Mouse (Mus musculus): Measurements from ENCODE around the gene Osgep. TPM values are rescaled to one million over a fixed set of nuclear protein-coding genes. Genes with fewer than 3 reads are reported as not detected.
"Not testable (repeated sequence)": the region's sequence is repeated elsewhere in the genome, so short reads cannot be mapped to it uniquely, and the experiment has no call there.

Osgep gene
- polyA plus RNA-seq, 1 experiment from 2014 or later, result 107 TPM

- 6% methylated on average over 32 of the region's 32 CpGs for WGBS
- peak within 1 kb of the TSS; percentile 50 for H3K9ac ChIP-seq (replicated peaks)
- peak within 1 kb of the TSS; percentile 65 for H3K27ac ChIP-seq (replicated peaks)
- H3K36me3 ChIP-seq, result no peaks in the 10 kb centered on the region
- H3K4me3 ChIP-seq (replicated peaks), result peak within 1 kb of the TSS; percentile 56
- H3K27me3 ChIP-seq (replicated peaks), result no peaks in the 10 kb centered on the region
- no peaks in the 10 kb centered on the region for H3K9me3 ChIP-seq (replicated peaks)
- H3K4me2 ChIP-seq, result peak within 1 kb of the TSS; percentile 75
- ATAC-seq (ENCODE audit: low FRiP score), result peak; percentile 92
- peaks cover 10% of the 10 kb centered on the region for H3K4me1 ChIP-seq
These were observed 54.5 kb downstream of the Osgep start, which contains the start of gene Tep1 for GRCm38 (mm10) chr14:50869889-50870804. Gene Tep1, minus strand, starts transcription at chr14:50870560.

- no peak overlapping the region for H3K4me2 ChIP-seq
- H3K27me3 ChIP-seq (replicated peaks), result no peaks in the 10 kb centered on the region
- no peaks in the 10 kb centered on the region for H3K36me3 ChIP-seq
- no peak for ATAC-seq (ENCODE audit: low FRiP score)
- 94% methylated on average over 5 of the region's 5 CpGs for WGBS
- no peak overlapping the region for H3K27ac ChIP-seq (replicated peaks)
- H3K4me1 ChIP-seq, result peaks cover 10% of the 10 kb centered on the region
- no peak overlapping the region for H3K4me3 ChIP-seq (replicated peaks)
- no peaks in the 10 kb centered on the region for H3K9me3 ChIP-seq (replicated peaks)
- no peak overlapping the region for H3K9ac ChIP-seq (replicated peaks)
These were observed 56.0 kb downstream of the Osgep start for GRCm38 (mm10) chr14:50868656-50869055.

- Histone ChIP-seq H3K27me3 (replicated peaks) (no peaks in the 10 kb centered on the region), H3K9me3 (replicated peaks) (no peaks in the 10 kb centered on the region), H3K9ac (replicated peaks) (no peak overlapping the region), H3K27ac (replicated peaks) (no peak overlapping the region), H3K4me1 (peaks cover 10% of the 10 kb centered on the region), H3K36me3 (no peaks in the 10 kb centered on the region), H3K4me3 (replicated peaks) (no peak overlapping the region), H3K4me2 (no peak overlapping the region)
- ATAC-seq (ENCODE audit: low FRiP score), result no peak
- whole genome bisulfite sequencing, result 83% methylated on average over 4 of the region's 4 CpGs
These were observed 56.5 kb downstream of the Osgep start for GRCm38 (mm10) chr14:50868211-50868610.

DNA sequence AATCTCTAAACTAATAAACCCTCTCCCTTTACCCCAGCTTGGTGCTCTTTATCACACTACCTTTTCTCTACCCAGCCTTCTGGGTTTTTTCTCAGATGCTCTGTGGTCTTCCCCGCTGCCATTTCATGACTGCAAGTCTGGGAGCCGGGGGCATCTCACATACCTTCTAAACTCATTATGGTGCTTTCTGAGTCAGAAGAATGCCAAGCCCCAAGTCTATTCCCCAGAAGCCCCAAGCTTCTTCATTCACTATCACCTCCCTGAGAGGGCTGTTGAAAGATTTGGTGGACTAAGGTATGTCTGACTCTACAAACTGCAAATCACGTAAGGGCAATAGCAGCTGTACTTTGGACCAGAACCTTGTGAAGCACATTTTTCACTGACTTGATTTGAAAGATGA lies 57.7 kb downstream of the Osgep start:
- no peak for ATAC-seq (ENCODE audit: low FRiP score)
- WGBS, result 95% methylated on average over 3 of the region's 3 CpGs
- H3K27ac ChIP-seq (replicated peaks), result no peak overlapping the region
- H3K4me2 ChIP-seq, result no peak overlapping the region
- no peaks in the 10 kb centered on the region for H3K36me3 ChIP-seq
- peaks cover 10% of the 10 kb centered on the region for H3K4me1 ChIP-seq
- no peak overlapping the region for H3K4me3 ChIP-seq (replicated peaks)
- H3K27me3 ChIP-seq (replicated peaks), result no peaks in the 10 kb centered on the region
- H3K9ac ChIP-seq (replicated peaks), result no peak overlapping the region
- H3K9me3 ChIP-seq (replicated peaks), result no peaks in the 10 kb centered on the region

DNA sequence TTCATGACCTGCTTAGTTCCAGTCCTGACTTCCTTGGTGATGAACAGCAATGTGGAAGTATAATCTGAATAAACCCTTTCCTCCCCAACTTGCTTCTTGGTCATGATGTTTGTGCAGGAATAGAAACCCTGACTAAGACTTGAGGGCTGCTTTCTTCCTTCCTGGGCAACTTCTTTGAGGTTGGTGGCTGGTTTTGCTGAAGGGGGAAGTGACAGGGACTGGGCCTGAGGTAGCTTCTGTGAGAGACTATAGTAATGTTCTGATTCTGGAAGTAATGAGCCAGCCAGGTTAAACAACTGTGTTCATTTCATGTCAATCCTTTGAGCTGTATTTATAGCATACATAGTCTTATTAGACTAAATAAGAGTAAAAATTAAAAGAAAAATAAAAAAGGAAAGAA lies 59.7 kb downstream of the Osgep start:
- not testable (repeated sequence) for H3K4me1 ChIP-seq; H3K4me2 ChIP-seq; ATAC-seq (ENCODE audit: low FRiP score); H3K36me3 ChIP-seq; H3K27ac ChIP-seq (replicated peaks); H3K9me3 ChIP-seq (replicated peaks); H3K4me3 ChIP-seq (replicated peaks); H3K9ac ChIP-seq (replicated peaks); H3K27me3 ChIP-seq (replicated peaks)

DNA sequence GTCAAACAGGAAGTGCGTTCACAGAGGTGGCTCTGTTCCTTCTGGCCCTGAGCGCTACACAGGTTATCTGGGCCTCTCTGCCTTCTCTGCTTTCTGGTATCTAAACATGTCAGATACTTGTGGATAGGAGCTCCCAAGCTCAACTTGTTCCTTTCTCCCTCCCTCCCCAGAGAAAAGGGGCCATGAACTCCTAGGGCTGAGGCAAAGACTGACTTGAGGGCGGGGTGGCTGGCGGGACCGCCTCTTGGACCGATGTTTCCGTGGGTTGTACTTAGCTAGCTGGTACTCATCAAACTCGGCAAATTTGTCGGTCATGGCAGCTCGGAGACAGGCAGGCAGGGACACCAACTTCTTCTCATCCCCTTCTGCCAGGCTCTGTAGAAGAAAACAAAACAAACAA lies 62.1 kb downstream of the Osgep start:
- Histone ChIP-seq H3K27ac (replicated peaks) (no peak overlapping the region), H3K9ac (replicated peaks) (no peak overlapping the region), H3K4me1 (no peaks in the 10 kb centered on the region), H3K36me3 (no peaks in the 10 kb centered on the region), H3K4me3 (replicated peaks) (no peak overlapping the region), H3K4me2 (no peak overlapping the region), H3K27me3 (replicated peaks) (no peaks in the 10 kb centered on the region), H3K9me3 (replicated peaks) (no peaks in the 10 kb centered on the region)
- ATAC-seq (ENCODE audit: low FRiP score), result no peak
- 97% methylated on average over 10 of the region's 10 CpGs for WGBS

Other genes starting within 250 kb of the Osgep start
- gene Olfr747, start 231.7 kb downstream of the Osgep start, polyA plus RNA-seq (2015; fragmentation: Nextera tagmentation; extraction: Ambion mirVana), result not detected in 2 replicates
- gene Olfr748, start 217.5 kb downstream of the Osgep start, polyA plus RNA-seq (2015; fragmentation: Nextera tagmentation; extraction: Ambion mirVana), result not detected in 2 replicates
- gene Olfr749, start 179.8 kb downstream of the Osgep start, polyA plus RNA-seq (2015; fragmentation: Nextera tagmentation; extraction: Ambion mirVana), result not detected in 2 replicates
- 114 and 119 TPM in 2 replicates for gene Ttc5, start 139.4 kb downstream of the Osgep start, polyA plus RNA-seq (2015; fragmentation: Nextera tagmentation; extraction: Ambion mirVana)
- gene Ccnb1ip1, start 117.2 kb downstream of the Osgep start, polyA plus RNA-seq (2015; fragmentation: Nextera tagmentation; extraction: Ambion mirVana), result not detected in 2 replicates
- 43.6 and 48.7 TPM in 2 replicates for gene Parp2, start 117.1 kb downstream of the Osgep start, polyA plus RNA-seq (2015; fragmentation: Nextera tagmentation; extraction: Ambion mirVana)
- 3.1 and 4.0 TPM in 2 replicates for gene Tep1, start 54.3 kb downstream of the Osgep start, polyA plus RNA-seq (2015; fragmentation: Nextera tagmentation; extraction: Ambion mirVana)
- gene Klhl33, start 27.4 kb downstream of the Osgep start, polyA plus RNA-seq (2015; fragmentation: Nextera tagmentation; extraction: Ambion mirVana), result 3.4 and 4.1 TPM in 2 replicates
- 157 and 177 TPM in 2 replicates for gene Apex1, start 75 bp upstream of the Osgep start, polyA plus RNA-seq (2015; fragmentation: Nextera tagmentation; extraction: Ambion mirVana)
- 98.6 and 99.7 TPM in 2 replicates for gene Pip4p1, start 6.0 kb upstream of the Osgep start, polyA plus RNA-seq (2015; fragmentation: Nextera tagmentation; extraction: Ambion mirVana)
- 20.5 and 36.3 TPM in 2 replicates for gene Pnp, start 6.2 kb upstream of the Osgep start, polyA plus RNA-seq (2015; fragmentation: Nextera tagmentation; extraction: Ambion mirVana)
- not detected in 2 replicates for gene Gm49342, start 19.6 kb upstream of the Osgep start, polyA plus RNA-seq (2015; fragmentation: Nextera tagmentation; extraction: Ambion mirVana)
- 0.55 and 0.73 TPM in 2 replicates for gene Pnp2, start 31.1 kb upstream of the Osgep start, polyA plus RNA-seq (2015; fragmentation: Nextera tagmentation; extraction: Ambion mirVana)
- gene Rnase10, start 82.9 kb upstream of the Osgep start, polyA plus RNA-seq (2015; fragmentation: Nextera tagmentation; extraction: Ambion mirVana), result 0.10 TPM in 1 of 2 replicates, not detected in the other
- gene Rnase9, start 117.0 kb upstream of the Osgep start, polyA plus RNA-seq (2015; fragmentation: Nextera tagmentation; extraction: Ambion mirVana), result not detected in 2 replicates
- not detected in 2 replicates for gene Rnase11, start 125.3 kb upstream of the Osgep start, polyA plus RNA-seq (2015; fragmentation: Nextera tagmentation; extraction: Ambion mirVana)
- gene Rnase12, start 132.8 kb upstream of the Osgep start, polyA plus RNA-seq (2015; fragmentation: Nextera tagmentation; extraction: Ambion mirVana), result not detected in 2 replicates
- not detected in 2 replicates for gene Olfr750, start 149.5 kb upstream of the Osgep start, polyA plus RNA-seq (2015; fragmentation: Nextera tagmentation; extraction: Ambion mirVana)
- 18.6 and 30.0 TPM in 2 replicates for gene Rnase4, start 166.2 kb upstream of the Osgep start, polyA plus RNA-seq (2015; fragmentation: Nextera tagmentation; extraction: Ambion mirVana)
- 4.4 and 8.0 TPM in 2 replicates for gene Ang, start 166.3 kb upstream of the Osgep start, polyA plus RNA-seq (2015; fragmentation: Nextera tagmentation; extraction: Ambion mirVana)
- not detected in 2 replicates for gene Eddm3b, start 189.5 kb upstream of the Osgep start, polyA plus RNA-seq (2015; fragmentation: Nextera tagmentation; extraction: Ambion mirVana)
- gene Rnase6, start 199.0 kb upstream of the Osgep start, polyA plus RNA-seq (2015; fragmentation: Nextera tagmentation; extraction: Ambion mirVana), result 1.0 and 2.2 TPM in 2 replicates
- gene Rnase1, start 221.9 kb upstream of the Osgep start, polyA plus RNA-seq (2015; fragmentation: Nextera tagmentation; extraction: Ambion mirVana), result 1.1 and 1.5 TPM in 2 replicates
- not detected in 2 replicates for gene Rnase2b, start 237.4 kb upstream of the Osgep start, polyA plus RNA-seq (2015; fragmentation: Nextera tagmentation; extraction: Ambion mirVana)

Measured in neural tube, embryonic 15.5 days (tissue).